Mouse (Mus musculus) intestine, embryonic 16.5 days (tissue): Measurements from ENCODE around the gene Med22. TPM values are rescaled to one million over a fixed set of nuclear protein-coding genes. Genes with fewer than 3 reads are reported as not detected.

Experiments used
- ATAC-seq: fragments of 200-750 bp; cut with Nextera tagmentation; 2 replicates; pipeline ENCODE4 v1.8.0; 2017; ENCODE audit warnings: moderate TSS enrichment, moderate library complexity
- H3K27ac ChIP-seq: fragments of 300-500 bp; sonication (generic); 2 replicates; pipeline ENCODE4 v1.5.1; 2014; ENCODE audit warnings: mild to moderate bottlenecking, low read length
- H3K27me3 ChIP-seq: fragments of 300-500 bp; sonication (generic); replicated peaks from 2 replicates; pipeline ENCODE4 v1.6.1; 2014; ENCODE audit warnings: low read length, control low read depth, mixed read lengths; ENCODE audit not compliant: control insufficient read depth, insufficient read depth
- H3K36me3 ChIP-seq: fragments of 300-500 bp; sonication (generic); 2 replicates; pipeline ENCODE4 v1.6.1; 2014; ENCODE audit warnings: low read length, control low read depth; ENCODE audit not compliant: control insufficient read depth, insufficient read depth
- H3K4me1 ChIP-seq: fragments of 300-500 bp; sonication (generic); 2 replicates; pipeline ENCODE4 v1.6.1; 2014; ENCODE audit warnings: low read length, control low read depth, mixed read lengths; ENCODE audit not compliant: control insufficient read depth, insufficient read depth
- H3K4me2 ChIP-seq: fragments of 300-500 bp; sonication (generic); 2 replicates; pipeline ENCODE4 v1.6.1; 2014; ENCODE audit warnings: low read depth, low read length, control low read depth
- H3K4me3 ChIP-seq: fragments of 300-500 bp; sonication (generic); 2 replicates; pipeline ENCODE4 v1.5.1; 2014; ENCODE audit warnings: mild to moderate bottlenecking, low read length
- H3K9ac ChIP-seq: fragments of 300-500 bp; sonication (generic); 2 replicates; pipeline ENCODE4 v1.6.1; 2014; ENCODE audit warnings: low read depth, low read length
- H3K9me3 ChIP-seq: fragments of 300-500 bp; sonication (generic); 2 replicates; pipeline ENCODE4 v1.6.1; 2016; ENCODE audit warnings: low read length, control low read depth; ENCODE audit not compliant: control insufficient read depth
- WGBS: fragments of 180-500 bp; shearing (Covaris S2); extraction: QIAGEN DNeasy Blood & Tissue Kit; methylation state at CpG from one replicate; pipeline ENCODE4 v1.1.7; 2014; 5-methylcytosine and 5-hydroxymethylcytosine counted together
- polyA plus RNA-seq: library from polyadenylated mRNA; unstranded; fragments of >200 nt; fragmentation: Nextera tagmentation; extraction: Ambion mirVana; gene quantifications from 2 replicates; pipeline ENCODE4 v1.2.1, GENCODE M21; 2015

The Med22 gene
- polyA plus RNA-seq, 1 experiment from 2014 or later = 39.4 TPM

- Histone ChIP-seq H3K4me3 (peak overlapping the region; percentile 91), H3K9ac (peak overlapping the region; percentile 75), H3K36me3 (peaks cover 34% of the 10 kb centered on the region), H3K9me3 (no peaks in the 10 kb centered on the region), H3K27me3 (no peaks in the 10 kb centered on the region), H3K4me2 (peak overlapping the region; percentile 51), H3K4me1 (peaks cover 21% of the 10 kb centered on the region), H3K27ac (peak overlapping the region; percentile 84; the same call in 1 of the 2 replicates)
- ATAC-seq = no peak
Measured at GRCm38 (mm10) chr2:26909387-26909784, 1.1 kb downstream of the Med22 start.

DNA sequence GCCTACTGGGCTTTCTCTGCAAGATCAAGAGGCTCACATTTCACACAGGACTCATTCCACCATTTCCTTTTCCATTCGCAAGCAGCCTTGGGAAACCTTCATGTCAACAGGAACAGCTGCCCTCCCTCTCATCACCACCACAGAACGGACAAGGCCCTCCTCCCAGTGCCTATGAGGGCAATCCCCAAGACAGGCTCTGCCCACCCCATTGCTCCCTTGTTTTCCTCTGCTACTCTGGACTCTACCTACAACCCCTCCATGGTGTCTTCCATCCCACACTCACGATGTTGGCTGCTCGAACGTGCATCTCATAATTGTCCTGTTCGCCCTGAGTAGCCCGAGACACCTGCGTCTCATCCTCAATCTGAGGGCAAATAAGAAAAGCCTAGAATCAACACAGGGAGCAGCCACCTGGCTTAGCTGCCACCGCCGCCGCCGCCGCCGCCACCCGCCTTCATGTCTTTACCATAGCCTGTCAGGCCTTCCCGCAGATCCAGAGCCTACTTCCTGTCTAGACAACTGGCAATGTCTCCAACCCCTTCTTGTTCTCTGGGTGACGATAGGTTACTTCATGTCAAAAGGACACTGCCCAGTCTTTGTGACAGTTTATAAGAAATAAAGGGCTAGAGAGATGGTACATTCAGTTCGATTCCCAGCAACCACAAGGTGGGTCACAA, 1.6 kb downstream of the Med22 start:
- WGBS = 66% methylated on average over 18 of the region's 18 CpGs
- Histone ChIP-seq H3K27ac (peak overlapping the region; percentile 29; the same call in 1 of the 2 replicates), H3K9me3 (no peaks in the 10 kb centered on the region), H3K4me2 (peak overlapping the region; percentile 51), H3K4me3 (peak overlapping the region; percentile 91), H3K36me3 (peaks cover 31% of the 10 kb centered on the region), H3K4me1 (peaks cover 22% of the 10 kb centered on the region), H3K9ac (peak overlapping the region; percentile 75), H3K27me3 (no peaks in the 10 kb centered on the region)
- no peak for ATAC-seq

DNA sequence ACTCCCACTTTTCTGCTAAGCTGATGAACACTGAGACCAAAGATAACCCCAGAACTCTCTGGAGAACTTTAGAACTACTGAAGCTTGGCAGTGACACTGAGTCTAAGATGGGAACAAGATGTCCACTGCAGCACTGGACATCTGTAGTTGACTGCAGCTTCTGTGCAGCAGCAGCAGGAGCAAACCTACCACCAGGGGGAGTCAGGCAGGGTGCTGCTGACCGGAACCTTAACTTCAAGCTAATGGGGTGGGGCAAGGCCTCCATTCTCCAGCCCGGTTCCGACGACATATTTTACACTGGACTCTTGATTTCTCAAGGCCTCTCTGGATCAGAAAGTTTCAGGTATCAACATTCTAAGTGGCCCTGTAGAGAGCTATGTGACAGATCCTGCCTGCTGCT, 3.4 kb downstream of the Med22 start:
- H3K4me1 ChIP-seq = peaks cover 22% of the 10 kb centered on the region
- no peaks in the 10 kb centered on the region for H3K27me3 ChIP-seq
- 52% methylated on average over 4 of the region's 4 CpGs for WGBS
- no peaks in the 10 kb centered on the region for H3K9me3 ChIP-seq
- no peak overlapping the region for H3K9ac ChIP-seq
- H3K4me3 ChIP-seq = no peak overlapping the region
- no peak for ATAC-seq
- peaks cover 19% of the 10 kb centered on the region for H3K36me3 ChIP-seq
- no peak overlapping the region for H3K4me2 ChIP-seq
- H3K27ac ChIP-seq = no peak overlapping the region

DNA sequence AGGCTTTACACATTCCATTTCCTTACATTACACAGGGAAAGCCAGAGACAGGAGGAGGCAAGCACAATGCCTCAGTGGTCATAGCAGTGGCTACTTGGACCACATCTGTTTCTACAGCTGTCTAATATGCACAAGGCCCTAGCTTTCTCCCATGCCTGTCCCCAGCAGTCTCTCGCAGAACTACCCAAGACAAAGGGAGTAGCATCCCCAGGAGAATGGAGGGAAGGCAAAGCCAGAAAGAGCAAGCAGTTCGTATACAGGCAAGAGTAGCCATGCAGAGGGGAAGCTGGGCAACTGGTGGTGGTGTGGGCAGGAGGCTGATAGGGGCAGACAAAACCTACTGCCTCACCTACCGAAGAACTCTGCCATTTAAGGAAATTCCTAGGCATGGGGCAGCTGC, 4.0 kb downstream of the Med22 start:
- H3K9ac ChIP-seq = no peak overlapping the region
- H3K4me2 ChIP-seq = no peak overlapping the region
- H3K36me3 ChIP-seq = peaks cover 17% of the 10 kb centered on the region
- no peak for ATAC-seq
- no peaks in the 10 kb centered on the region for H3K27me3 ChIP-seq
- H3K27ac ChIP-seq = no peak overlapping the region
- peaks cover 24% of the 10 kb centered on the region for H3K4me1 ChIP-seq
- no peaks in the 10 kb centered on the region for H3K9me3 ChIP-seq
- no peak overlapping the region for H3K4me3 ChIP-seq
- 84% methylated on average over 3 of the region's 3 CpGs for WGBS

GRCm38 (mm10) chr2:26905936-26906335, 4.5 kb downstream of the Med22 start:
- Histone ChIP-seq H3K9ac (peak overlapping the region; percentile 9; the same call in 1 of the 2 replicates), H3K4me1 (peaks cover 29% of the 10 kb centered on the region), H3K4me2 (no peak overlapping the region), H3K4me3 (no peak overlapping the region), H3K36me3 (peaks cover 17% of the 10 kb centered on the region), H3K27me3 (no peaks in the 10 kb centered on the region), H3K27ac (no peak overlapping the region), H3K9me3 (no peaks in the 10 kb centered on the region)
- no peak for ATAC-seq
- WGBS = 90% methylated on average over 2 of the region's 2 CpGs

- WGBS = 8% methylated on average over 7 of the region's 7 CpGs
- peaks cover 31% of the 10 kb centered on the region for H3K36me3 ChIP-seq
Measured at GRCm38 (mm10) chr2:26903311-26903710, 7.2 kb downstream of the Med22 start.

GRCm38 (mm10) chr2:26902467-26903220, 7.8 kb downstream of the Med22 start, which contains the start of gene Surf6:
Surf6 (minus strand) TSS chr2:26902879.
- Histone ChIP-seq H3K27me3 (no peaks in the 10 kb centered on the region), H3K27ac (peak within 1 kb of the TSS; percentile 74), H3K4me1 (peaks cover 19% of the 10 kb centered on the region), H3K9ac (peak within 1 kb of the TSS; percentile 87), H3K4me3 (peak within 1 kb of the TSS; percentile 81), H3K4me2 (peak within 1 kb of the TSS; percentile 74), H3K9me3 (no peaks in the 10 kb centered on the region), H3K36me3 (peaks cover 34% of the 10 kb centered on the region)
- WGBS = under 1% methylated on average over 41 of the region's 41 CpGs
- peak; percentile 96 for ATAC-seq

More at GRCm38 (mm10) chr2:26903311-26903710, 7.2 kb downstream of the Med22 start:
- ATAC-seq = no peak
- peak overlapping the region; percentile 74 for H3K27ac ChIP-seq
- H3K9ac ChIP-seq = peak overlapping the region; percentile 87
- peaks cover 20% of the 10 kb centered on the region for H3K4me1 ChIP-seq
- H3K4me2 ChIP-seq = peak overlapping the region; percentile 74
- H3K27me3 ChIP-seq = no peaks in the 10 kb centered on the region
- peak overlapping the region; percentile 81 for H3K4me3 ChIP-seq
- H3K9me3 ChIP-seq = no peaks in the 10 kb centered on the region

DNA sequence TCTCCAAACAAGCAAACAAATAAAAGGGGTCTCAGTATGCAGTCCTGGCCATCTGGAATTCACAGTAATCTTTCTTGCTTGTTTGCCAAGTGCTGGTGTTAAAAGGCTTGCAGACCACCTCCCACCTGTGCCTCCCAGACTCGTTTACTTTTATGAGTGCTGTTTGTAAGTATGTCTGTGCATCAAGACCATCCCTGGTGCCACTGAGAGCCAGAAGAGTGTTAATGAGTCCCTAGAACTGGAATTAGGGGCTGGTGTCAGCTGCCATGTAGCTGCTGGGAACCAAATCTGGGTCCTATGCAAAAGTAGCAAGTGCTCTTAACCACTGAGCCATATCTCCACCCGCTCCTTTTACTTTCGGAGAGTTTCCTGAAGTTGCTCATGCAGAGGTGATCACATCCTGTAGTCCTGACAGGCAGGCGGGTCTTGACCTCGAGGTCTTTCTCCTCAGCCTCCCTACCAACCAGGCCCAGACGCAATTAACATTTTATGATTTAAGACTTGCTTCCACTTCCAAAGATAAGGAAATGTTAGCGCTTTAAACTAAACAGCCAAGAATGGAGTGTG, 8.6 kb downstream of the Med22 start:
- Histone ChIP-seq H3K36me3 (peaks cover 33% of the 10 kb centered on the region), H3K27me3 (no peaks in the 10 kb centered on the region)
- WGBS = 6% methylated on average over 7 of the region's 7 CpGs

GRCm38 (mm10) chr2:26900731-26901130, 9.7 kb downstream of the Med22 start:
- no peak for ATAC-seq
- Histone ChIP-seq H3K9ac (no peak overlapping the region), H3K4me1 (peaks cover 21% of the 10 kb centered on the region), H3K27me3 (no peaks in the 10 kb centered on the region), H3K9me3 (no peaks in the 10 kb centered on the region), H3K27ac (no peak overlapping the region), H3K4me2 (no peak overlapping the region), H3K4me3 (no peak overlapping the region), H3K36me3 (peaks cover 27% of the 10 kb centered on the region)
- WGBS = 51% methylated on average over 1 of the region's 1 CpGs

More for the DNA sequence above, 8.6 kb downstream of the Med22 start:
- Histone ChIP-seq H3K27ac (peak overlapping the region; percentile 58), H3K4me1 (peaks cover 21% of the 10 kb centered on the region), H3K4me2 (peak overlapping the region; percentile 74), H3K9ac (peak overlapping the region; percentile 87), H3K4me3 (peak overlapping the region; percentile 81), H3K9me3 (no peaks in the 10 kb centered on the region)
- no peak for ATAC-seq
